Mouse (Mus musculus): ENCODE results near the gene Dynlt1c. TPM values are rescaled to one million over a fixed set of nuclear protein-coding genes. Genes with fewer than 3 reads are reported as not detected.
"Not testable (repeated sequence)": the region's sequence is repeated elsewhere in the genome, so short reads cannot be mapped to it uniquely, and the experiment has no call there.

Gene Dynlt1c
- polyA plus RNA-seq, 1 experiment from 2014 or later: 10.1 TPM

DNA sequence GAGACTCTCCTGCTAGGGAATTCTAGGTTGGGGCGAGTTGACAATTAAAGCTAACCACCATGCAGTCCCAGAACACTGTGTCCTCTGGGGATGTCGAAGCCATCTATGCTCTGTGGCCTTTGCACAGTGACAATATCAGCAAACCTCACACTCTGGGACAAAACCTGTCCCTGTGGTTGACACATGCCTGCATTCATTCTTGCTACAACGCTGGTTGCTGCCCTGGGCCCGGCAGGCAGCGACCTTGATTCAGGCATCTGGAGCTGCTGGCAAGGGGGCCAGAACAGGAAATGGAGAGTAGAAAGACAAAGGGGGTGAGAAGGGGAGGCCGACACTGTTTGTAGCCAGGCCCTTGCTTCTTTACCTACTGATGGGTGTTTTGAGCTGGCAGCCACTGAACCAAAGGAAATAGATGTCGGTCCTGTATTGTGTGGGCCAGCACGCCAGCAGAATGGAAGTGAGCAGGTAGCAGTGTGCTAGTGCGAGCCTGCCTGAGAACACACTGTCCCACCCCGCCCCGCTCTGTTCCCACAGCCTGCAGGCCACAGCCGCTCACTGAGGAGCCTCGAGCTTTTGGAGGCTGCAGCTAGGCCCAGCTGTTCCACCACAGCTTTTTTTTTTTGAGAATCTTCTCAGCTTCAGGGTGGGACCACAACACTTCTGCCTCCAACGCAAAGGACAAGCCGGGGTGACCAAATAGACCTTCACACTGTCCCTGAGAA is 5.5 kb upstream of the Dynlt1c start:
- H3K27me3 ChIP-seq (replicated peaks); ATAC-seq: not testable (repeated sequence)
- 36% methylated on average over 10 of the region's 15 CpGs for WGBS (ENCODE audit: insufficient replicate concordance)

DNA sequence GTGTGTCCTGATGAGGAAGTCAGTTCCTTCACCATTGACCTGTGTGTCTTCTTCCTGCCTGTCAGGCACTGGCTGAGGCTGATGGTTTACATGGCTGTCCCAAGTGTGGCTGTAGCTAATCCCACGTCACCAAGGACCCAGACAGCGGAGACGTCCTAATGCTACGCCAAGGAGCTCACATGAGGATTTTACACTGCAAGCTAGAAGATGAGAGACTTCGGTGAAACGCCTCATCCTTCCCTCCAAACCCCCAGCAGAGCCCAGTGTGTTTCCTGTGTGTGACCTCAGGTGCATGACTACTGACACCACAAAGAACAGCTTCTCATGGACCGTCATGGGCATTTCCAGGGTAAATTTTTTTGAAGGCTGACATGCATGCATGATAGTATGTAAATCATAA is 3.1 kb upstream of the Dynlt1c start:
- H3K9me3 ChIP-seq (replicated peaks); H3K4me2 ChIP-seq; H3K4me3 ChIP-seq; H3K9ac ChIP-seq; ATAC-seq; H3K4me1 ChIP-seq; H3K27ac ChIP-seq; H3K36me3 ChIP-seq; H3K27me3 ChIP-seq (replicated peaks): not testable (repeated sequence)
- 68% methylated on average over 7 of the region's 7 CpGs for WGBS (ENCODE audit: insufficient replicate concordance)

More for the DNA sequence above, 5.5 kb upstream of the Dynlt1c start:
- H3K4me1 ChIP-seq; H3K36me3 ChIP-seq; H3K4me3 ChIP-seq; H3K9ac ChIP-seq; H3K9me3 ChIP-seq (replicated peaks); H3K27ac ChIP-seq; H3K4me2 ChIP-seq: not testable (repeated sequence)

DNA sequence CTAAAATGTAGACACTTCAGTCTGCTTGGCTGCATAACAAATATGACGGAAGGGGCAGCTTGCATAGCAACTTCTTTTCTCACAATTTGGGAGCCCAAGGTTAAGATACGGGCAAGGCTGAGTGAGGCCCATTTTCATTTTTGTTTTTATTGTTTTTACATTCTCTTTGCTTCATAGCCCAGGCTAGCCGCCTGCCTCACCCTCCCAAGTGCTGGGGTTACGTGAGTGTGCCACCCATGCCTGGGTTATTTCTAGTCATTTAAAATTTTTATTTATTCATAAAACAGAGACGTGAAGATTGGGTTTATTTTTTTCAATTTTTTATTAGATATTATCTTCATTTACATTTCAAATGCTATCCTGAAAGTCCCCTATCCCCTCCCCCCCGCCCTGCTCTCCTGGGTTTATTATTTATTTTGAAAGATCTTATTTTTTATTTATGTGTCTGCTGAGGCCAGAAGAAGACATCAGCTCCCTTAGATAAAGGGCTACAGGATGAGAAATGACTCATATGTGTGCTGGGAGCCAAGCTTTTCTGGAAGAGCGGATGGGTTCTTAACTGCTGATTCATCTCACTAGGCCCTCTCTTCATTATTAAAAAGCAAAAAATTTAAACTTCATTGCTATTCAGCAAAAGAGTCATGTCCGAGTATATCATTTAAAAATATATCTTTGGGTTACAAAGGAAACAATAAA is 1.1 kb upstream of the Dynlt1c start:
- not testable (repeated sequence) for H3K9me3 ChIP-seq (replicated peaks); H3K9ac ChIP-seq; H3K4me1 ChIP-seq; H3K27ac ChIP-seq; H3K4me3 ChIP-seq; H3K27me3 ChIP-seq (replicated peaks); H3K4me2 ChIP-seq; H3K36me3 ChIP-seq; ATAC-seq
- 86% methylated on average over 6 of the region's 8 CpGs for WGBS (ENCODE audit: insufficient replicate concordance)

DNA sequence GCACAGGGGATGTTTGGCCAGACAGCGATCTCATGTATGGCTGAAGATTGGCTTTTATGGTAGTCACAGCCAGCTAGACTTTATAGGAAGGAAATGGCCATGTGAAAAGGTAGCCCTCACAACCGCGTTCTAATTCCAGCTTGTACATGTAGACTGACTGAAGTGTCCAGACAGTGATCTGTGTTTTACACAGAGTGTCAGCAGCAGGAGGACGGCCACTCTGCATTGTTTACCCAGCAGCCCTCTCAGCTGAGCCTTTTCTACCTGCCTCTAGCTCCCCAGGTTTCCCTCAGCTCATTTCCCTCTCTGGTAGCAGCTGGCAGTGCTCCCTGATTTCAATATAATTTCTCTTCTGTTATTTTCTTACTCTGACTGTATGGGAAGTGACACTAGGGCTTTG is 734 bp downstream of the Dynlt1c start:
- H3K4me3 ChIP-seq: peak overlapping the region; percentile 35
- ATAC-seq; H3K27ac ChIP-seq; H3K9me3 ChIP-seq (replicated peaks); H3K27me3 ChIP-seq (replicated peaks); H3K9ac ChIP-seq; H3K4me1 ChIP-seq; H3K36me3 ChIP-seq: not testable (repeated sequence)
- H3K4me2 ChIP-seq: peak overlapping the region; percentile 49
- WGBS (ENCODE audit: insufficient replicate concordance): 6% methylated on average over 3 of the region's 4 CpGs

DNA sequence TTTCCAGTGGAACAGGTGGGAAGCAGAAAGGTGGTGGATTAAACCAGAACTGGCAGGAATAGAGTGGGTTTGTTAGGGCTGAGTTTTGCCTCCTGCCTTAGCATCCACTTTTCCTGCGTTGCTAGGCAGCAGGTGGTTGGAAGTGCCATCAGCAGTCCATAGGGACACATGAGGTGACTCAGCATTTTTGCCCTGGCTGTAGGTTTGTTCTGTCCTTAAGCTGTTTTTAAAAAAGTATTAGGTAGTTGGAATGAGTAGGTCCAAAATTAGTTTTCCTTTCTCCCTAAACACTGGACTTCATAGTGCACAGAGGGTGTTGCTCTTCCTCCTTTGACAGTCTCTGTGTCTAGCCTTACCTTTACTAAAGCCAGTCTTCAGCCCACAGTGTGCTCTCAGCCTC is 3.9 kb downstream of the Dynlt1c start:
- not testable (repeated sequence) for H3K27ac ChIP-seq; H3K4me3 ChIP-seq; ATAC-seq; H3K9me3 ChIP-seq (replicated peaks); H3K36me3 ChIP-seq; H3K27me3 ChIP-seq (replicated peaks); H3K4me1 ChIP-seq; H3K9ac ChIP-seq; H3K4me2 ChIP-seq
- 71% methylated on average over 1 of the region's 1 CpGs for WGBS (ENCODE audit: insufficient replicate concordance)

DNA sequence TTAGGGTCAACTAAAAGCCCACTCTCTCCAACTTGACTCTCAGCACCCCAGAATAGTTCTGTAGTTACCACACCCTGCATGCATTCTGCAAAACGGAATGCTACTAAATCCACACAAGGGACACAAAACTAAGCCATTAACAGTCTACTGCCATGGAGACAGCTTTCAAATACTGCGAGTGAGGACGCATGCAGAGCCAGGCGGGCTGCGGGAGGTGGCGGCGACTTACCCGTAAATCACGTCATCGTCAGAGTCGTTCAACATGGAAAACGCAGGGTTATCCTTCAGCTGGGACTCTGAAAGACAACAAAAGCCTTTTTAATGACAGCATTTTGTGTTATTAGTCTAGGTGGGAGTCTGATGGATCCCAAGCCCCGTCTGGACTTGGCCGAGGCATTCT is 12.1 kb downstream of the Dynlt1c start:
- H3K4me2 ChIP-seq; H3K27ac ChIP-seq; H3K27me3 ChIP-seq (replicated peaks); H3K9me3 ChIP-seq (replicated peaks); H3K4me1 ChIP-seq; ATAC-seq; H3K9ac ChIP-seq; H3K36me3 ChIP-seq; H3K4me3 ChIP-seq: not testable (repeated sequence)
- 82% methylated on average over 11 of the region's 14 CpGs for WGBS (ENCODE audit: insufficient replicate concordance)

DNA sequence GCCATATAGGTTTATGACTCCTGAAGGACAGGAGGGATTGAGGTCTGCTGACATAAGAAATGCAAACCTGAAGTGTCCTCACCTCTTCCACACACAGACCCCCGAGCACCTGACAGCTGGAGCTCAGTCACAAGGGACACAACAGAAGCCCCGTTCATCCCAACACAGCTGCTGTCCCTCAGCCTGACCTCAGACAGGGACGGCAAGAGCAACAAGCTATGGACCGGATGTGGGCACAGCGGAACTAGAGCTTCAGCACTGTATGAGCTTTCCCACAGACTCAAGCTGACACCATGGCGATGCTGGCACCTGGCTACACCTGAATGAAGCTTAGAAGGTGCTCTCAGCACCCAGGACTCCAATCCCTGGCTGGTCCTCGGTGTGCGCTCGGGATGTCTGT is 12.8 kb downstream of the Dynlt1c start:
- not testable (repeated sequence) for H3K9ac ChIP-seq; H3K4me2 ChIP-seq; H3K27me3 ChIP-seq (replicated peaks); H3K4me1 ChIP-seq; H3K4me3 ChIP-seq; H3K36me3 ChIP-seq; H3K9me3 ChIP-seq (replicated peaks); ATAC-seq; H3K27ac ChIP-seq
- 86% methylated on average over 4 of the region's 9 CpGs for WGBS (ENCODE audit: insufficient replicate concordance)

DNA sequence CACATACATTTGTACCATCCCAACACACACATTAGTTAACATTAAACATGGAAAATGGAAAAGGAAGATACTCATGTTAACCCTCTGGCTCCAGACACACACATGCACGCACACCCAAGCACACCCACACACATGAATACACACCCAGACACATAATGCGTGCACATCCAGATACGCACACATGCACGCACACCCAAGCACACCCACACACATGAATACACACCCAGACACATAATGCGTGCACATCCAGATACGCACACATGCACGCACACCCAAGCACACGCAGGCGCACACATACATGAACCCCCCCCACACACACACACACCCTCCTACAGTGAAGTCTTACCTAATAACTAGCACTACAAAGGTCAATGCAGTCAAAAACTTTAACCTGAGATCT is 15.3 kb downstream of the Dynlt1c start:
- H3K9ac ChIP-seq; ATAC-seq; H3K36me3 ChIP-seq; H3K4me3 ChIP-seq; H3K27me3 ChIP-seq (replicated peaks); H3K4me1 ChIP-seq; H3K27ac ChIP-seq; H3K9me3 ChIP-seq (replicated peaks); H3K4me2 ChIP-seq: not testable (repeated sequence)
- 94% methylated on average over 9 of the region's 9 CpGs for WGBS (ENCODE audit: insufficient replicate concordance)

DNA sequence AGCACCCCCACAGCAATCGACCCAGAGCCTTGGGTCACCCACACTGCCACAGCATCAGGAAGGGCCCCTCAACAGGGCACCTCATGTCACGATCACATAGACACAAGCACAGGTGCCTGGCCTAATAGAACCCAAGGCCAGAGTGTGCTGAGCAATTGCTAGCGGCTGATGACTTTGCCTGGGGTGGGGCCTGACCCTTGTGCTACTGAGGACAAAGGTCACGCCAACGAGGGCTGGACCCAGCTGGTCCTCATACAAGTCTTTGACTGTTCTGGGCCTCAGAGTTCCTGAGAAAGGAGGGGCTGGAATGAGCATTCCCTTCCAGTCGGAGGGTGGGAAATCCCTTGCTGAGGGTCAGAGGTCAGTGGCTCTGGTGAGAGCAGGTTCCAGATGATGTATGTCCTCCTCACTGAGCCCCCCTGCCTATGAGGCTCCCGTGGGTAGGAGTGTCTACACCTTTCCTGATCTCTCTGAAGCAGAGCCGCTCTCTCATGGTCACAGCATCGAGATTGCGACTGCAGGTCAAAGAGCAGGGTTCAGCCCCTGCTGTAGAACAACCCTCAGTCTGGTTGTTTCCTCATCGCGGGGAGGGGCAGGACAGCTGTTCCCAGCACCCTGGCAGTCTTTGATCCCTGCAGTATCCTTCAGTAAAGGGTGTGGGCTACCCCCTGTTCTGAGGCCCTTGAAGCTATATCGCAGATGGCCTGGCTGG is 16.4 kb downstream of the Dynlt1c start:
- WGBS (ENCODE audit: insufficient replicate concordance): 52% methylated on average over 8 of the region's 13 CpGs
- ATAC-seq: peak; percentile 63

DNA sequence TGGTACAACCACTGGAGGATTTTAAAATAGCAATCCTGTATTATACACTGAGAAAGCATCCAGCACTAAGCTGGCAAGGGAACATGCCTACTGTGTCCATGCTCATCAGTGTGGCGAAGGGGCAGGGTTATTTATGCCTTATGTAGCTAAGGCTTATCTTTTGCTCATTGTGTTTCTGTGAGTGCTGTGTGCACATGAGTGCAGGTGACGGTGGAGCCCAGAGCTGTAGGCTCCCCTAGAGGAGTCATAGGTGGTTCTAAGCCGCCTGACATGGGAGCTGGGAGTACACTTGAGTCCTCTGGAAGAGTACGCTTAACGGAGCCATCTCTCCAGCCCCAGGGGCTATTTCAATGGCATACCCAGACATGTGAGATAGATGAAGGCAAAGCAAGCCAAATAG is 17.8 kb downstream of the Dynlt1c start:
- H3K4me2 ChIP-seq; H3K9ac ChIP-seq; H3K27ac ChIP-seq; H3K27me3 ChIP-seq (replicated peaks); ATAC-seq; H3K4me1 ChIP-seq; H3K36me3 ChIP-seq; H3K4me3 ChIP-seq; H3K9me3 ChIP-seq (replicated peaks): not testable (repeated sequence)
- 68% methylated on average over 5 of the region's 5 CpGs for WGBS (ENCODE audit: insufficient replicate concordance)

More for the DNA sequence above, 16.4 kb downstream of the Dynlt1c start:
- H3K4me2 ChIP-seq; H3K36me3 ChIP-seq; H3K4me1 ChIP-seq; H3K9me3 ChIP-seq (replicated peaks); H3K9ac ChIP-seq; H3K4me3 ChIP-seq; H3K27ac ChIP-seq; H3K27me3 ChIP-seq (replicated peaks): not testable (repeated sequence)

DNA sequence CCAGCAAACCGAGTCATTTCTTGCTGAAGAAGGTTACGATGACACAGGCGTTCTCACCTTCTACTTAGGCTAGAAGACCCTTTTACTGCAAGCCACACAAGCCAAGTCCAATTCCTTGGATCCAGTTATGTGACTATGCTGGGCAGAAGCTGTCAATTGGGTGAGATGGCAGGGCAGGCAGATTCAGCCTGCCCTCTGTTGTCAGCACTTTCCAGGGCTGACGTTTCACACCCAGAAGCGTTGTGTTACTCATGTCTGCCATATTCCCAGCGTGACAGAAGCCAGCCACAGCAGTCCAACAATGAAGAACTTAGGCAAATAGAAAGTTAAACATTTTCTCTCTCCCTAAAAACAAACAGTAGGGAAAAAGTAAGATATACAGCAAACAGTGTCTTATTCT is 18.6 kb downstream of the Dynlt1c start:
- not testable (repeated sequence) for ATAC-seq; H3K27ac ChIP-seq; H3K4me1 ChIP-seq; H3K9ac ChIP-seq; H3K9me3 ChIP-seq (replicated peaks); H3K4me2 ChIP-seq; H3K27me3 ChIP-seq (replicated peaks); H3K4me3 ChIP-seq; H3K36me3 ChIP-seq
- 60% methylated on average over 5 of the region's 6 CpGs for WGBS (ENCODE audit: insufficient replicate concordance)

DNA sequence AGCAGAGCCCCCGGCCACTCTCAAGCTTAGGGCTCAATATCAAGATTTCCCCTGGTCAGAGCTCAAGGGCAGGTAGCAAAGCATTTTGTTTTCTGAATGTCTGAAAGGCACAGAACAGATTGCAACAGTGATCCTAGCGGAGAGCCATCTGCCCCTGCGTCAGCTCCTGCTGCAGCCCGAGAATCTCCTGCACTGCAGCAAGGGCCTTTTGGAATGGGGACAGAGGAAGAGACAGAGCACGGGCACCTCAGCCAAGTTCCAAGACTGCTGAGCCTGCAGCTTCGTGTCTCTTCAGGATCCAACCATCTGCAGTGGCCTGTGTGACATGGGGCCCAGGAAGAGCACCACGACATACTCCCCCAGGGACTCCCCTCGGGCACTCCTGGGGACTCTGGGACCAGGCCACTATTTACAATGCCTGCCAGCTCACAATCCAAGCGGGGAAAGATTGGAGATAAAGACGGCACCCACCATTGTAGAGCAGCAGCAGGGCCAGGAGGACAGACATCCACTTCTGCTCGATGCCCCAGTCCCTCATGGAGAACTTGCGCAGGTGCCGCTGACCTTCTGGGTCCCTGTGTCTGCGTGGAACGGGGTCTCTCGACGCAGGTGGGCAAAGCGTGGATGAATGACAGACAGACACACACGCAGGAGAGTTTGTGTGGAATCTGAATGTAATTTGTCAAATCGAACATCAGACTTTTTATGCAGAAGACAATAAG is 19.4 kb downstream of the Dynlt1c start:
- not testable (repeated sequence) for H3K27me3 ChIP-seq (replicated peaks); ATAC-seq; H3K4me2 ChIP-seq; H3K27ac ChIP-seq; H3K36me3 ChIP-seq; H3K4me3 ChIP-seq; H3K9ac ChIP-seq; H3K9me3 ChIP-seq (replicated peaks); H3K4me1 ChIP-seq
- 73% methylated on average over 18 of the region's 20 CpGs for WGBS (ENCODE audit: insufficient replicate concordance)
